Mouse (Mus musculus) retina, embryonic 14.5 days (tissue): ENCODE results near the gene Cyb5rl.
"Not testable (repeated sequence)": the region's sequence is repeated elsewhere in the genome, so short reads cannot be mapped to it uniquely, and the experiment has no call there.

Source experiments
- DNase-seq: peaks from one replicate; pipeline ENCODE4 v3.0.0-alpha.2; 2015; ENCODE audit warnings: low spot score

The Cyb5rl gene

GRCm38 (mm10) chr4:107109181-107109580 is 42.4 kb downstream of the Cyb5rl start:
- DNase-seq: not testable (repeated sequence)

GRCm38 (mm10) chr4:107114278-107114677 is 47.5 kb downstream of the Cyb5rl start:
- no peak for DNase-seq

GRCm38 (mm10) chr4:107117741-107118385 is 51.1 kb downstream of the Cyb5rl start:
- no peak for DNase-seq

- no peak for DNase-seq
These were observed 52.3 kb downstream of the Cyb5rl start for GRCm38 (mm10) chr4:107119056-107119455.

- no peak for DNase-seq
These were observed 53.9 kb downstream of the Cyb5rl start for GRCm38 (mm10) chr4:107120676-107121075.

- peak; percentile 82 for DNase-seq
These were observed 54.6 kb downstream of the Cyb5rl start for GRCm38 (mm10) chr4:107121165-107121943.

- DNase-seq: no peak
These were observed 57.6 kb downstream of the Cyb5rl start for GRCm38 (mm10) chr4:107124376-107124775.

GRCm38 (mm10) chr4:107125101-107125500 is 58.3 kb downstream of the Cyb5rl start:
- DNase-seq: peak; percentile 26

- peak; percentile 27 for DNase-seq
These were observed 59.6 kb downstream of the Cyb5rl start for GRCm38 (mm10) chr4:107126389-107126788.

GRCm38 (mm10) chr4:107126891-107127524 is 60.2 kb downstream of the Cyb5rl start:
- peak; percentile 42 for DNase-seq

GRCm38 (mm10) chr4:107127901-107128669 is 61.3 kb downstream of the Cyb5rl start:
- DNase-seq: peak; percentile 72

GRCm38 (mm10) chr4:107129373-107129772 is 62.6 kb downstream of the Cyb5rl start:
- no peak for DNase-seq

GRCm38 (mm10) chr4:107130534-107130933 is 63.7 kb downstream of the Cyb5rl start:
- DNase-seq: peak; percentile 60

- DNase-seq: no peak
These were observed 68.1 kb downstream of the Cyb5rl start for GRCm38 (mm10) chr4:107134891-107135290.

GRCm38 (mm10) chr4:107135663-107136062 is 68.9 kb downstream of the Cyb5rl start:
- DNase-seq: no peak

- no peak for DNase-seq
These were observed 69.7 kb downstream of the Cyb5rl start for GRCm38 (mm10) chr4:107136531-107136930.
